Mouse (Mus musculus) layer of hippocampus, postnatal 25 days (tissue): ENCODE results near the gene Odf2l. TPM values are rescaled to one million over a fixed set of nuclear protein-coding genes. Genes with fewer than 3 reads are reported as not detected.

Experiments used
- DNase-seq, 2 experiments: peaks; one replicate each; pipeline ENCODE4 v3.0.0; 2022; ENCODE audit warnings: mixed read lengths in 2 of 2, low spot score in 1 of 2; ENCODE audit errors: extremely low spot score in 1 of 2
- total RNA-seq, 2 experiments: library from RNA; stranded (reverse); gene quantifications; 2 replicates each; pipeline ENCODE4 v1.2.3; 2021

Odf2l gene
- total RNA-seq = 10 to 100 TPM; 16.0 to 17.9 TPM

GRCm38 (mm10) chr3:145118254-145119001 lies at the start of gene Odf2l:
Gene Odf2l, plus strand, starts transcription at chr3:145118588.
- peak; percentile 95 to 99 for DNase-seq

DNA sequence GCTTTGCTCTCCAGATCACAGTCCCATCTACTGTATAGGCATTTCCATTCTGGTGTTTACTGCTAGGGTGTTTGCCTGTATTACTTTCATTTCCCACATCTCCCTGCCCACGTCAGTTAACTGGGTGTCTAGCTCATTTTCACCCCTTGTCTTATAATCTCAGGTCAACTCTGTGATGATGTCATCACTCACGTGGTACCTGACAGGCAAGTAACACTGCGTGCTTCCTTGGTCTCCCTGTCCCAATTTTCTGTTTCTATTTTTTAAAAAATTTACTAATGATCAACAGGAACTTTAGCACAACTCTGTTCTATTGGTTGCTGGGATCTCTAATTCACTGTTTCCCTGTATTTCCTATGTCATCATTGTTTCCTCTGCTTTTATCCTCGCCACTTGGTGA lies 49.4 kb upstream of the Odf2l start:
- DNase-seq = no peak

DNA sequence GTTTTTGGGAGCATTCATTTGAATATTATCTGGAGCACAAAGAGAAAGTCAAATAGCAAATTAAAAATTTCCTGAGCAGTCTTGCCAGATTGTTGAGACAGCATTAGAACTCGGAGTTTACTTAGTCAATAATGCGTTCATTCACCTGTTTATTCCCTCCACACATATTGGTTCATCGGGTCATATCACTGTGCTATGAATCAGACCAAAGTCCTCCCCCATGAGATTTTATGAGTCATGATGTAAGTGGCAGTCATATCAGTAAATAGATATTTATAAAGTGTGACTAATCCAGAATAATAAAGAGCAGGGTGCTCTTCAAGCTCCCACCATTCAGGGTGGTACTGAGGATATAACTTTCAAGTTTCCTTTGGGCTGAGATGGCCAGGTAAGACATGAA lies 46.0 kb upstream of the Odf2l start:
- no peak for DNase-seq

DNA sequence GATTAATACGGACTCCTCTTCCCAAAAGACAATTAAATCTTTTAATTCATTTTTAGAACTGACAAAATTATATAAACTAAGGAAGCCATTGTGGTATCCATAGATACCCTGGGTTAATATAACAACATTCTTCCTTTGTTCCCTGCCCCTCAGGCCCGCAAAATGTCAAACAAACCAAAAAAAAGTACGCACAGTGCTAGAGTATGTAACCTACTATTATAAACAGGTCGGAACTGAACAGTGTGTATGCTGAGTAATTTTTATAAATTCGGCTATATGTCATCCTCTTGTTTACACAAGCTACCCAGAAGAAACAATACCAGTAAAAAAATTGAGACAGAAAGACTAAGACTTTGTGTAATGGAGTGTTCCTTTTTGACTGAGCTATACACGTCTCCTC lies 40.0 kb upstream of the Odf2l start:
- no peak for DNase-seq

DNA sequence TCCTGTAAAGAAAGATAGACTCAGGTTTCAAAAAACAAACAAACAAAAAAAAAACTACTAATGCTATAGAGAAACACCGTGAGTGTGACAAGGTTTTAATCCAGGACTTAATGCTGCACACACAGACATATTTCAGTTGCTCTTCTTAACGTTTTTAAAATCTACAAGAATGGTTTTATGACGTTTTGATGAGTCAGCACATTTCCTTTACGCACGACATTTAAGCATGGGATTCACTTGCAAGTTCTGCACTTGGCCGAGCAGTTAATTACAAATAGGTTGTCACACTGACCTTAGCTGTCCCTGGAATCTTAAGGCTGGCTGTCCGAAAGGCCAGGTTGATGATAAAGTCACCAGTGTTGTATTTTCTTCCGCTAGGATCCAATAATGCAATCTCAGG lies 37.5 kb upstream of the Odf2l start:
- DNase-seq = no peak

- DNase-seq = no peak
Measured at GRCm38 (mm10) chr3:145083081-145083480, 35.3 kb upstream of the Odf2l start.

GRCm38 (mm10) chr3:145086180-145086579 lies 32.2 kb upstream of the Odf2l start:
- no peak for DNase-seq

- no peak for DNase-seq
Measured at GRCm38 (mm10) chr3:145087857-145088598, 30.4 kb upstream of the Odf2l start.

- DNase-seq = no peak
Measured at GRCm38 (mm10) chr3:145099291-145099690, 19.1 kb upstream of the Odf2l start, which contains the start of gene Clca2. Gene Clca2, minus strand, starts transcription at chr3:145099443.

DNA sequence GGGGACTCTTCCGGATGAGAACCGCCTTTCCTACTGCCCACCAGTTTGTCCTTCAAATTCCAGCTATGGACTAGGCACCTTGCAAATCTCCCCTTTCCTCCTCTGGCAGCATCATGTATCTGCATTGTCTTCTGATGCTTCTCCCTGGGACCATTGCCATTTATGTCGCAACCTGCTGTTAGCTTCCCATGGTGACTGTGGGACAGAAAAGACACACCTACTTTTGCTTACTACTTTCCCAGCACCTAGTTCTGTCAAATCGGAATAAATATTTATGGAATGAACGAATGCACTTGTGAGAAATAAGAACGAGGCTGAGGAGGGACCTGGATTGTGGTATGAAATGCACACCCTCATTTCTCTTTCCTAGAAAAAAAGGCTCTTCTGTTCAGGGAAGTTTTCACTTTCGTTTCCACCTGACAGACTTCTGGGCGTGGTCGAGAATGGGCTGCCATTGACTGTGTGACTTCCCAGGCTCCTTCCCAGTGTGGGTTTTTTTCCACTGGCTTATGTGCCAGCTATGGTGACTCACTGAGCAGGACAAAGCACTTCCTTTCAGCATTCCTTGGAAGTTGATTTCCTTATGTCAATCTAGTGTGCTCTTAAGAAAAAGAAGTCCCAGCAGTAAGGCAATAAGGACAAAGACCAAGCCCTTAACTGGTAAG lies 16.4 kb upstream of the Odf2l start:
- no peak for DNase-seq

DNA sequence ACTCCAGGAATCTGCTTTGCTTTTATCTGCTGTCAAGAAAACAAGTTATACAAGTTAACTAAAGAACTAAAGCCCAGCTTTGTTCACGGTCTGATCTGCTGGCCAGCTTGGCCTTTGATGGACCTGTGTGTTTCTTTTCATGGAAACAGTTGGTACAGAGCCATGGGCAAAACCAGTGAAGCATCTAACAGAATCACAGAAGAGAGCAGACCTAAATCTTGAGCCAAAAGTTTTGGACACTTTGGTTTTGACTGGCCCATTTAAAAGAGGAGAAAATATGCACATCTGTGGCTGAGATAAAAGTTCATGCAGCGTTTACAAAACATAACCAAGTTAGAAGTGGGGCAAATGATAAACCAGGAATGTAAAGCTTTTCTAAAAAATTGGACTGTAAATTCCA lies 15.1 kb upstream of the Odf2l start:
- DNase-seq = no peak

DNA sequence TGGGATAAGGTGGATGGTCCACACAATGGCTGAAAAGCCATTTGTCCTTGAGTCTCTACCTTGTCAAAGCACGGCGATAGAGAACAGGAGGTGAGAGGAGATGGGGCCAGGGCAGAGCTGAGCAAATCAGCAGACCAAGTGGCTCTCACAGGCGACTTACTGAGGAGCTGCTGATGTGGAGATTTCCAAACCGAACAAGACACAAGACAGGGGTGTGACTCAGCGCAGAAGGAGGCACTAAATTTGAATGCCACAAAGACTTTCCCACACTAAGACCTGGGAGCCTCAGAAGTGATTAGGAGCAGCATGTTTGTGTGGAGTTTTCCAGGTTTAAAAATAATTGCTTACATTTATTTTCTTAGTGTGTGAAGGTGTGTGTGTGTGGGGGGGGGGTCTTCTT lies 14.6 kb upstream of the Odf2l start:
- DNase-seq = no peak

- DNase-seq = no peak
Measured at GRCm38 (mm10) chr3:145105076-145105772, 13.2 kb upstream of the Odf2l start.

DNA sequence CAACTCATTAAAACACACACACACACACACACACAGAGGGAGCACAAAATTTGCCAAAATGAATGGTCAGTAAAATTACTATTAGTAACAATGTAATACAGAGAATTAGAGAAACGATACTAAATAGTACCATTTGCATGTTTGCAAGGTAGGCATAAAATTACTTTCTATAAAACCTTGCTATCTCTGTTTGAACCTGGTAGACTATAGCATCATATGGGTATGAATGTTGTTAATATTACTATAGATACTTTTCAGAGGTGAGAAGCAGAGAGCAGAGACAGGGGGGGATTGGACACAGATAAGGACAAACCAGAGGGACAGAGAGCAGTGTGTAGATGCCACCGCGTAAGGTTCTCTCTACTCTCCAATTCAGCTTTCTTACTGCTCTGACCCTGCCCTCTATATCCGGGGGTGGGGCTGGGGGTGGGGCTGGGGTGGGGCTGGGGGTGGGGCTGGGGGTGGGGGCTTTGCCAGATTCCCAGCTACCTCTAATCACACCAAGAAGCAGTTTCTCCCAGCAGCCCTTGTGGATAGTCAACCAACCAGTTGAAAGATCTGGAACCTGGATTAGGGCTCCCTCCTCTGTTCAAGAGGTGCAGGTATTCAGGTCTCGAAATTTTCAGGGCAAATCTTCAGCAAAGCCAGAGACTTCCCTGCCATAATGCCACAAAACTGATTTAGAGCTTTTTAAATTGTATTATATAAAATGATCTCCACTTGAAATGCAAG lies 12.4 kb upstream of the Odf2l start:
- no peak for DNase-seq

- no peak for DNase-seq
Measured at GRCm38 (mm10) chr3:145115169-145115568, 3.2 kb upstream of the Odf2l start.

DNA sequence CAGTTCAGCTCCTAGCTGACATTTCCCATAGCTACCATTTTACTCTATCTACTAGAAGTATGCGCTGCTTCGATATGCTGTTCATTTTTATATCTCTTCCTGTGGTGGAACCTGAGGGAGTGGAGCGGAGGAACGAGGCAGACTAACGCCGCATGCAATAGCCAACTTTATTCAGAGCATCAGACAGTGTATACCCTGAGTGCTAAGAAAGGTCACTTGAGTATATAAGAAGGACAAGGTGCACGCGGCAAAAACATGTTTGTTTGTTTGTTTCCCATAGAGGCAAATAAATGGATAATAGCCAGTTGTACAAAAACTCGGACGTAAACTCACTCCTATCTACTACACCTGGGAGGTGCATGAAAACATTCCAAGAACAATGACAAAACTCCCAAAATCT lies 751 bp upstream of the Odf2l start:
- DNase-seq = no peak

DNA sequence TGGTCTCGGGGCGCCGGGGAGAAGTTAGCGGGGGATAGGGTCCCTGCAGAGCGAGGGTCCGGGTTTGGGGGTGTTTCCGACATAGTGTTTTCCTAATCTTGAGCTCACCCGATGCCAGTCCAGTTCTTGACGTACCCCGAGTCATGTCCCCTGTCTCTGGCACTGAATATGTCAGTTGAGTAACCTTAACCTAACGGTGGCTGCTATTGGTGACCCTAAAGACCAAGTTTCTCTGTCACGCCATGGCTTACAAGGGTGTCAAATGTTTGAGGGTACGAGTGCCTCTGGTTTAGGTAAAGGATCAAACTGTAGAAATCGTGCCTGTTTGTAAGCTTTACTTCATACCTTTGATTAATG lies 592 bp downstream of the Odf2l start:
- no peak for DNase-seq

- no peak for DNase-seq
Measured at GRCm38 (mm10) chr3:145119425-145119824, 1.0 kb downstream of the Odf2l start.

- no peak for DNase-seq
Measured at GRCm38 (mm10) chr3:145126618-145127017, 8.2 kb downstream of the Odf2l start.

DNA sequence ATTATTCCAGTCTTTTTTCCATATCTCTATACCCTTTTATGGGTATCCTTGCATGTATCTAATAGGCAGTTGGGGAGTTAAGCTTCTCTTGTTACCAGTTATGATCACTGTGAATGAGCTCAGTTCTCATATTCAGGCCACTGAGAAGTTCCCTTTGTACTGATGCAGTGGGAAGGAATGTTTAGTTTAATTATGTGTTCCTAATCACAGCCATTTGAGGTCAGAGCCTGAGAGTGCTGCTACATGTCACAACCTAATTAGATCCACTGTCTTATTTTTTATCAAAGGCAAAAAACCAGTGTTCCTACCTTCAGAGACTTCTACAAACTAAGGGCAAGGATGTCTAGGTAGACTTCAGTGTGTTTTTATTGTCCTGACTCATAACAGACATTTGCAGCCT lies 11.0 kb downstream of the Odf2l start:
- DNase-seq = no peak
